Mouse (Mus musculus) CD8-positive naive resting alpha-beta T cell, adult 57 days (primary cell): ENCODE results near the gene Fam221b. TPM values are rescaled to one million over a fixed set of nuclear protein-coding genes. Genes with fewer than 3 reads are reported as not detected.

Experiments
- total RNA-seq: library from RNA; stranded (reverse); gene quantifications from one replicate; pipeline ENCODE4 v1.2.4, GENCODE M21; 2023

Gene Fam221b
- total RNA-seq = not detected

GRCm38 (mm10) chr4:43668782-43669427 is at the start of gene Fam221b, which contains the start of gene Tmem8b:
Gene Fam221b, minus strand, starts transcription at chr4:43669145.
Gene Tmem8b, plus strand, starts transcription at chr4:43668971.

DNA sequence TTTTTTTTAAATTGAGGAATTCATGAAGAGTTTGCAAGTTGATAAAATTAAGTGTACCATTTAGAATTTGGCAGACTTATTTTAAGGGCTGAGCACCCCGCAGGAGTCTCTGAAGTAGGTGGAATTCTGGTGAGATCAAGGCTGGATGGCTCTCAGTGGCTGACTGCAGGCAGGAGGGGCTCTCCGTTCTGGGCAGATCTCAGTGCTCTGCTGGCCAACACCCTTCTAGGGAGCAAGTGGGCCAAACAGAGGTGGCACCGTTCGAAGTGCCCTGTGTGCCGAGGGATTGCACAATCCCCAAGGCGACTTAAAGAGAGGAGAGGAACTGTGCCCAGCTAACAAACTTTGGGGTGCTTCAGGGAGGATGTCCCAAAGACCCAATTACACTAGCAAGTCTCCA is 40.9 kb upstream of the Fam221b start, which contains the start of gene Olfr71:
Olfr71 (minus strand) TSS at position 387 of the 400 bp plus-strand sequence.

DNA sequence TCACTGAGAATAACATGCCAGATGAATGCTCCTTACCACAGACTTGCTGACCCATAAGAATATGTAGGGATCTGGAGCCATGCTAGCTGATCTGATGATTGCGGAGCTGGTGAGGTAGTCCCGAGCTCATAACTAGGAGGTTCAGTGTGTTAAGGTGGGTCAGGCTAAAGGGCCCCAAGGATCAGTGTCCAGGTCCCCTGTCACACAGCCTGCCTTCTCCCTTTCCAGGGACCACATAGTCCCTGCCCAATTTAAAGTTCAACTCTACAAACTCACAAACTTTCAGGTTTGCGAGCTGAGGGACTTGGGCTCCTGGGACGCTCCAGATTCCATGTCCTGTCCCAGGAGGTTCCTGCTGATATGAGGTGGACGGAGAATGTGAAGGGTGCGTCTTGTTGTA is 31.8 kb upstream of the Fam221b start, which contains the start of gene Olfr70:
Olfr70 (minus strand) TSS at position 101 of the 400 bp plus-strand sequence.

GRCm38 (mm10) chr4:43656339-43657109 is 12.4 kb downstream of the Fam221b start, which contains the start of gene Hint2:
Gene Hint2, minus strand, starts transcription at chr4:43656466.

DNA sequence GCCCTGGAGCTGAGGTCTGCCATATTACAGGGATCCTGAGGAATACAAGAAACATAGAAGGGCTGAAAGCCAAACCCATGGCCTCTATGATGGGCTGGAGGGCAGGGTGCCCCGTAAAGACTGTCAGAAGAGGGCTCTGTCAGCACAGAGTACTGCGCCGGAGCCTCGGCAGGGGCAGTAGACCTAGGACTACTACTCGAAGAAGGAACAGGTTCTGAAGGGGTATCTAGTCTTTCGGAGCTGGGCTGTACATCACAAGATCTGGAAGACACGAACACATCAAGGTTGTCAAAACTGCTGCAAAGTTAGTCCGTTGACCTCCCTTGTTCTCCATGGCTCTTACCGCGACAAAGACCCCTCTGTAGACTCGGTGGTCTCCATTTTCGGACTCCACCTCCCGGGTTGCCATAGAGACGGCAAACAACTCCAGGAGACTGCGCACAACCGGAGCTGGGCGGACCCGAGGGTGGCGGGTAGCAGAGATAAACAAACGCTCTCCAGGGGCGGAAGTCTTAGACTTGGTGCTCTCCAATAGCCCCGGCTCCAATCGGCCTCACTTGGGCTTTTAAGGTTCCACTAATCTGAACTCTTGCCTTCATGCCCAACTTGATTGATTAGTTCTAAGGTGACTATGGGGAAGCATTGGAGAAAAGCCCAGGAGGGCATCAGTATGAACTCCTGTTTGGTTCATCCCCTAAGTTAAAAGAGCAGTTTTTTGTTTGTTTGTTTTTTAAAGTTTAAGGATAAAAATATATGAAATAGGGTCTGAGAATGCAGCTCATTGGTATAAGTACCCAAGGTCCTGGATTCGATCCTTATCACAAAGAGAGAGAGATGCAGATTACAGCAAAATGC is 15.6 kb downstream of the Fam221b start, which contains the start of gene Spag8:
Spag8 (minus strand) TSS at position 434 of the 855 bp plus-strand sequence.

GRCm38 (mm10) chr4:43631046-43631955 is 37.6 kb downstream of the Fam221b start, which contains the start of gene Npr2:
Gene Npr2, plus strand, starts transcription at chr4:43631935.

Other genes with a start within 250 kb of the Fam221b start
- not detected for gene Fam166b, start 240.0 kb downstream of the Fam221b start, total RNA-seq
- gene Tesk1, start 227.2 kb downstream of the Fam221b start, total RNA-seq = 39.7 TPM
- 73.2 TPM for gene Cd72, start 214.5 kb downstream of the Fam221b start, total RNA-seq
- gene Sit1, start 185.4 kb downstream of the Fam221b start, total RNA-seq = 52.7 TPM
- gene Ccdc107, start 176.2 kb downstream of the Fam221b start, total RNA-seq = 26.8 TPM
- gene Arhgef39, start 169.4 kb downstream of the Fam221b start, total RNA-seq = not detected
- not detected for gene Car9, start 162.2 kb downstream of the Fam221b start, total RNA-seq
- gene Tpm2, start 145.4 kb downstream of the Fam221b start, total RNA-seq = not detected
- gene Creb3, start 106.8 kb downstream of the Fam221b start, total RNA-seq = 59.4 TPM
- 286 TPM for gene Tln1, start 106.5 kb downstream of the Fam221b start, total RNA-seq
- gene Rgp1, start 90.4 kb downstream of the Fam221b start, total RNA-seq = 54.6 TPM
- 29.9 TPM for gene Gba2, start 90.3 kb downstream of the Fam221b start, total RNA-seq
- not detected for gene Msmp, start 84.7 kb downstream of the Fam221b start, total RNA-seq
- 0.24 TPM for gene Npr2, start 37.2 kb downstream of the Fam221b start, total RNA-seq
- gene Spag8, start 15.6 kb downstream of the Fam221b start, total RNA-seq = not detected
- 16.0 TPM for gene Hint2, start 12.7 kb downstream of the Fam221b start, total RNA-seq
- 2.0 TPM for gene Tmem8b, start 174 bp downstream of the Fam221b start, total RNA-seq
- gene Olfr70, start 31.7 kb upstream of the Fam221b start, total RNA-seq = not detected
- gene Olfr71, start 41.1 kb upstream of the Fam221b start, total RNA-seq = not detected
- not detected for gene Hrct1, start 58.0 kb upstream of the Fam221b start, total RNA-seq
- gene Spaar, start 60.9 kb upstream of the Fam221b start, total RNA-seq = not detected
- gene Olfr159, start 101.9 kb upstream of the Fam221b start, total RNA-seq = not detected
- gene Olfr156, start 154.8 kb upstream of the Fam221b start, total RNA-seq = not detected
- not detected for gene Olfr157, start 171.1 kb upstream of the Fam221b start, total RNA-seq
- not detected for gene Olfr155, start 182.4 kb upstream of the Fam221b start, total RNA-seq
- gene Reck, start 206.4 kb upstream of the Fam221b start, total RNA-seq = 5.8 TPM